Mouse (Mus musculus) lung, postnatal 0 days (tissue): Measurements from ENCODE around the gene Pard3.

Source experiments
- CTCF ChIP-seq: IDR thresholded peaks from 2 replicates; pipeline ENCODE4 v1.5.1; 2016; ENCODE audit warnings: antibody characterized with exemption, mild to moderate bottlenecking
- EP300 ChIP-seq: IDR thresholded peaks from 2 replicates; pipeline ENCODE4 v1.6.1; 2016; ENCODE audit warnings: antibody characterized with exemption, mild to moderate bottlenecking, control low read depth

DNA sequence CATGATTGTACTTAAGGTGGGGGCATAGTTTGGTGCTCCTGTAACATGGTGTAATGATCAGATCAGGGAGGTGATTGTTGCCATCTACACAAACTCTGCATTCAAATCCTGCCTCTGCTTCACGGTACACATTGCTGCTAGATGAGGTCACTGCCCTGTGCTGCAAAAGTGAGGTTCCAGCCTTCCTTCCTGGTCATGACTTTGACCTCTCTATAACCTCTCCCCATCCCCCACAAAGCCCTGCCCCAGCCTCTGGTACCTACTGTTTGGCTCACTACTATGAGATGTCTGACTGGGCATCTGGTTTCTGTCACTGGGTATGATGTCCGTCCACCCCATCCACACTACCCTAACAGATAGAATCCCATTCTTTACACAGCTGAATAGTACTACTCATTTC lies 408.5 kb downstream of the Pard3 start:
- TF ChIP-seq CTCF (no peak), EP300 (no peak)
